Mouse (Mus musculus): Measurements from ENCODE around the gene Fcgbp.
A peak's percentile ranks its signal among the peaks of the same experiment; 100 is the strongest.

The Fcgbp gene

GRCm38 (mm10) chr7:28070531-28071298 is at the start of gene Fcgbp:
Gene Fcgbp (plus strand): TSS chr7:28071236.
- DNase-seq (ENCODE audit: low spot score in 2 of 2) = no peak

GRCm38 (mm10) chr7:28044524-28044923 is 26.5 kb upstream of the Fcgbp start:
- no peak for DNase-seq (ENCODE audit: low spot score in 2 of 2)

DNA sequence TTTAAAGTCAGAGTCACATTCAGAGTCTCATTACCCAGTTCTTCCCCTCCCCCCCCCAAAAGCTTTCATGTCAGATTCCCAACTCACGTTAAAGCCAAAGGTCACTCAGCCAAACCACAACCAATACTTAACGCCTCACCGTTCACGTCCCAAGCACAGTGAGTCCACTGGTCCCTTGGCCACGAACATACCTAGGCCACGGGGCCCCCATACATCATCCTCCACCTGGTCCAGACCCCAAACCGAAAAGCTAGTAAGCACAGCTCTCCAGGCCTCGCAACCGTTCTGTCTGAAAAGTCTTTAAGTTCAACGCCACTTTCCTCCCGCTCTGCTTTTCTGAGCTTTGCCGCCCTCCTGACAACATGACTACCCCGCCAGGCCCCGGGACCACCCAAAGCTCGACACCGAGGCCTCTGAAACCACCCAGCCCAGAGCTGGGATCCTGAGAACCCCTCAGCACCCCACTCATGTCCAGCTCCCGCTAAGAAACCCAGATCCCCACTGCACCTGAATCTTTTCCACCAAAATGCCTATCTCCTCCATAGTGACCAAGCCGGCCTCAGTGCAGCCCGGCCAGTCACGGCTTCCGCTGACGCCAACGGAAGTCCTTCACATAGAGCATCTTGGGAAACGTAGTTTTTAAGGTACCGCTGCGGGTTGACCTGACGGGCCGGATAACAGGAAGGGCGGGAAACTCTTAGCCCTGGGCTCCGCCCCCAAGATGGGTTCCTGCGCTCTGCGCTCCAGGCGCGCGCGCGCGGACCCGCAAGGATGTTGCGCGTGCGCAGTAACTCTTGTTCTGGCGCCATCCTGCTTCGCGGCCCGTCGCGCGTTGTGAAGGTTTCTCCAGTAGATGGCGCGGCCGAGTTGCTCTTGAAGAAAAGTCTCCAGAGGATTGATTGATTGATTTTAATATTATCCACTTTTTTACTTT is 21.3 kb upstream of the Fcgbp start, which contains the start of gene Psmc4:
Gene Psmc4 (minus strand): TSS at position 626 of the 934 bp plus-strand sequence.
- DNase-seq (ENCODE audit: low spot score in 2 of 2) = peak; percentile 97

DNA sequence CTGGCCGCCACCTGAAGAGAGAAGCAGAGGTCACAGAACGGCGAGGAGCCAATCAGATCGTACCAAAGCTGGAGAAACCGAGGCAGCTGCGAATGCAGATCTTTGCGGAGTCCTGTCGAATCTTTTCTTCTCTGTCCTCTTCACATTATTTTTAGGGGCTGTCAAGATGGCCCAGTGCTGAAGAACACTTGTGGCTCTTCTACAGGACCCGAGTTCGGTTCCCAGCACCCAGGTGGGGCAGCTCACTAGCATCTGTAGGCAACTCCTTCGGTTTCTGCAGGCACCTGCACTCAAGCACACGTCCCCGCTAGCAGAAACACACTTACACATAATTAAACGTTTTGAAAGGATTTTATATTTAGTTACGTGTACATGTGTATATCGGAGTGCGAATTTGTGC is 20.5 kb upstream of the Fcgbp start:
- DNase-seq (ENCODE audit: low spot score in 2 of 2) = no peak

DNA sequence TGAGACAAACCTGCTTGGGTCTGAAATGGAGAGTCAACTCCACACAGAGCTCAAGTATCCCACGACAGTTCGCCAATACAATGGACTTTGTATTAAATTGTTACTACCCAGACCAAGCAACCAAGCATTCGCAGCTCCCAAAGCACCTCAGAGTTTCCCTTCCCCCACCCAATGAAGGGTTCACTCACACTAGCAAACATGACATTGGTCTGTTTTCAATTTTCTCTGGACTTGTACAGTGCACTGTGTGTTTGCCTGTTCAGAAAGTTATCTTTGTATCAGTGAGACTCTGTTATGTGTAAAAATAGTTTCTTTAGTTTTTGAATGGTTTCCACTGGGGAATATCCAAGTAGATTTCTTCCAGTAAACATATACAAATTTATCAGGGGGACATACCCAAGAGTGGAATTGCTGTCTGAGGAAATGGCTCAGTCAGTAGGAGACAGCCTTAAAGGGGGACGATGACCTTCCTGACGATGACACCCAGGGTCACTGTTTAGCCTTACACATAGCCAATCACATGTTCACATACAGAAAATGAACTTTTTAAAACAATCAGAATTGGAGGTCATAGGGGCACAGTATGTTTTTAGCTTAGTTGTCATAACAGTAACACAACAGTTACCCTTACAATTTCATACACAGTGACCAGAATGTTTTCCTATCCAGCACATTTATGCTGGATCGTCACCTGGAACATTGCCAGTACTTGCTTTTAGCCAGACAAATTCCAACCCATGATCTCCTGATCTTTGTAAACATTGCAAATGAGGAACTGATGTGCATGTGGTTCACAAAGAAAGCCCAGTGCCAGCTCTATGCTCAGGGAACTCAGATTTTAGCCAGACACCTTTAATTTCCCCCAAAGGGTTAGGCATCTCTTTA is 17.7 kb upstream of the Fcgbp start:
- DNase-seq (ENCODE audit: low spot score in 2 of 2) = no peak

DNA sequence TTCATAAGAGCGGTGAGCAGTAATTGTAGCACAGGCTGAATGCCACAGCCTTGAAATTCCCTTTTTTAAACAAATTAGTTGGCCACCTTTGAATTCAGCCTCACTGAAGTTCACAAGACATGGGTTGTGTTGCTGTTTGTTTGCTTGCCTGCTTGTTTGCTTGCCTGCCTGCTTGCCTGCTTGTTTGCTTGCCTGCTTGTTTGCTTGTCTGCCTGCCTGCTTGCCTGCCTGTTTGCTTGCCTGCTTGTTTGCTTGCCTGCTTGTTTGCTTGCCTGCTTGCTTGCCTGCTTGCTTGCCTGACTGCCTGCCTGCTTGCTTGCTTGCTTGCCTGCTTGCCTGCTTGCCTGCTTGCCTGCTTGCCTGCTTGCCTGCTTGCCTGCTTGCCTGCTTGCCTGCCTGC is 11.1 kb upstream of the Fcgbp start:
- no peak for DNase-seq (ENCODE audit: low spot score in 2 of 2)

GRCm38 (mm10) chr7:28068661-28069060 is 2.4 kb upstream of the Fcgbp start:
- DNase-seq (ENCODE audit: low spot score in 2 of 2) = no peak

GRCm38 (mm10) chr7:28069546-28070172 is 1.4 kb upstream of the Fcgbp start:
- no peak for DNase-seq (ENCODE audit: low spot score in 2 of 2)

- no peak for DNase-seq (ENCODE audit: low spot score in 2 of 2)
Observed at GRCm38 (mm10) chr7:28084215-28084614, 13.2 kb downstream of the Fcgbp start.

GRCm38 (mm10) chr7:28086236-28086635 is 15.2 kb downstream of the Fcgbp start:
- DNase-seq (ENCODE audit: low spot score in 2 of 2) = no peak

DNA sequence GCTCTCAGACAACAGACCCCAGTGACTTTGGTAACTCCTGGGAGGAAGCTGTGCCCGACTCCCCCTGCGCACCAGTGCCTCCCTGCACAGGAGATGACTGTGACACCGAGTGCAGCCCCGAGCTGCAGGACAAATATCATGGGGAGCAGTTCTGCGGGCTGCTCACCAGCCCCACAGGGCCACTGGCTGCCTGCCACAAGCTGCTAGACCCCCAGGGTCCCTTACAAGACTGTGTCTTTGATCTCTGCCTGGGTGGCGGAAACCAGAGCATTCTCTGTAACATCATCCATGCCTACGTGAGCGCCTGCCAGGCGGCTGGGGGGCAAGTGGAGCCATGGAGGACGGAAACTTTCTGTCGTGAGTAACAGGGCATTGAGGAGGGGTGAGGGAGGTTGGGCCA is 22.5 kb downstream of the Fcgbp start:
- no peak for DNase-seq (ENCODE audit: low spot score in 2 of 2)

DNA sequence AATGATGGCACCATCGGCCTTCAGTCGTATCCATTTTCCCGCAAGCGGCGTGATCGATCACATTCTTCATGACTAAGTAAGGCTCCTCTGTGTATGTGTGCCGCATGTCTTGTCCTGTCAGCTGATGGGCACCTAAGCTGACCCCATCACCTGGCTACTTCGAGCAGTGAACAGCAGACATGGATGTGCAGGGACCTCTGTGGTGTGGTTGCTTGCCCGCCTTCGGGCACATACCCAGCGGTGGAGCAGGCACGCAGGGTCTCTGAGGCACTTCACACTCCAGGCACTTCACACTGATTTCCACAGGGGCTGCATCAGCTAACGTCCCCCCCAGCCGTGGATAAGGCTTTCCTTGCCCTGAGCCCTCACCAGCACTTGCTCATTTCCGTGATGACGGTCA is 28.1 kb downstream of the Fcgbp start:
- DNase-seq (ENCODE audit: low spot score in 2 of 2) = no peak

DNA sequence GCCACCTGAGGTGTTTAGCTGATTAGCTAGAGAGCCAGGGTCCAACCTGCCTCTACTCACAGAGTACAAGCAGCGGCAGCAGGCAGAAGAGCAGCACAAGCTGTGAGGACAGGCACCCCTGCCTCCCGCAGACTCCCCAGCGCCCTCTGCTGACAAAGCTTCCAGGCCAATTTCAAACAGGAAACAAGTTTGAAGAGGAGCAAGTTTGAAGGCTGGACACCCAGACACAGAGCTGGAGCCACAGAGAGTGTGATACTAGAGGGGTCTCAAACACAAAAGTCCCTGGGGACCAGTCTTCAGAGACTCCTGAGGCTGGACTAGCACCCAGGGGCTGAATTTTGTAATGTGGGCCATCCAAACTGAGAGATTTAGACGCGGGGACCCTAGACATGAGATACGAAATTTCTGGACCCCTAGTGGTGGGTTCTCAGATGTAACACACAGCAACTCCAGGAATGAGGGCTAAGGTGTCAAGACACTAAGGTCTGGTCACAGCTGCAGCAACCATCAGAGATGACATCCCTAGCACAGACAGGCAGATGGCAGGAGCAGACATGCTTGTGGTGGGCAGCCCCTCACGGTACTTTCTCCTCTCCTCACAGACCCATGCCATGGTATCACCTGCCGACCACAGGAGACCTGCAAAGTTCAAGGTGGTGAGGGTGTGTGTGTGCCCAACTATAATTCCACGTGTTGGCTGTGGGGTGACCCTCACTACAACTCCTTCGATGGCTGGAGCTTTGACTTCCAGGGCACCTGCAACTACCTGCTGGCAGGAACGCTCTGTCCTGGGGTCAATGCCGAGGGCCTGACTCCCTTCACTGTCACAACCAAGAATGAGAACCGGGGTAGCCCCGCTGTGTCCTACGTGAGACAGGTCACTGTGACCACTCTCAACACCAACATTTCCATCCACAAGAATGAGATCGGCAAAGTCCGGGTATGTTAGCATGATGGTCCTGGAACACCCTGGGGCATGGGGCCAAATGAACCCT is 29.9 kb downstream of the Fcgbp start:
- peak in 1 of 2 experiments; percentile 40 for DNase-seq (ENCODE audit: low spot score in 2 of 2)

- DNase-seq (ENCODE audit: low spot score in 2 of 2) = peak in 1 of 2 experiments; percentile 41
Observed at GRCm38 (mm10) chr7:28102936-28103335, 31.9 kb downstream of the Fcgbp start.

- peak in 1 of 2 experiments; percentile 44 for DNase-seq (ENCODE audit: low spot score in 2 of 2)
Observed at GRCm38 (mm10) chr7:28104670-28105069, 33.6 kb downstream of the Fcgbp start.

GRCm38 (mm10) chr7:28106241-28106640 is 35.2 kb downstream of the Fcgbp start:
- DNase-seq (ENCODE audit: low spot score in 2 of 2) = no peak

DNA sequence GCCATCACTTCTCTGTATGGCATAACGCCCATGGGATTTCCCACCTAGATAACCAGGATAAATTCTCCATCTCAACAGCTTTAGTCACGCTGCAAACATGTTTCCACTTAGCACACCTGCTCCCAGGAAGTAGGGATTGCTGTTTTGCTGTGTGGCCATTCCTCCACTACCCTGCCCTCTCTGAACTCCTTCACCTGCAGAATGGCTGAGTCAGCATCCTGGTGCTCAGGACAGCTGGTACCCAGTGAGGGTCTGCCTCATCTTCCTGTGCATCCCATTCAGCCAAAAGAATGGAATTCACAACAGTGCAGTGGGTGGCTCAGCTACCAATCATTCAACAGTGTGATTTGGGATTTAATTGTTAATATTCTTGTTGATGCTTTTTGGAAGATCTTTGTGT is 43.6 kb downstream of the Fcgbp start:
- DNase-seq (ENCODE audit: low spot score in 2 of 2) = no peak

DNA sequence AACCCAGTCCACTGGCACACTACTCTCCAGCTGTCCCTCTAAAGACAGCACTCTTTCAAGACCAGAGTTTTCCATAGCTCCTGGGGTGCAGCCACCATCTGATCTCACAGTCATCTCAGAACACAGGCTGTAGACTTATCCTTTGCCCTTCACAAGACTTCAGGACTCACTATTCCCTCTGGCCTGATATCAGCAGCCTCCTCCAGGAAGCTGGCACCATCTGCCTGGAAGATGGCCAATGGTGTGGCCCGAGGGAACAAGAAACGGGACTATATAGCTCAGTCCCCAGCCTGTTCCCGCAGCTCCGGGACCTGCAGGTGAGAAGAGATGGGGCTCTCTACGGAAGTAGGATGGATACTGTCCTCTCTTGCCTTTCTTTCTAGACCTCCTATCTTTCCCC is 58.1 kb downstream of the Fcgbp start, which contains the start of gene 9530053A07Rik:
Gene 9530053A07Rik (plus strand): TSS at position 301 of the 400 bp plus-strand sequence.
- DNase-seq (ENCODE audit: low spot score in 2 of 2) = no peak

DNA sequence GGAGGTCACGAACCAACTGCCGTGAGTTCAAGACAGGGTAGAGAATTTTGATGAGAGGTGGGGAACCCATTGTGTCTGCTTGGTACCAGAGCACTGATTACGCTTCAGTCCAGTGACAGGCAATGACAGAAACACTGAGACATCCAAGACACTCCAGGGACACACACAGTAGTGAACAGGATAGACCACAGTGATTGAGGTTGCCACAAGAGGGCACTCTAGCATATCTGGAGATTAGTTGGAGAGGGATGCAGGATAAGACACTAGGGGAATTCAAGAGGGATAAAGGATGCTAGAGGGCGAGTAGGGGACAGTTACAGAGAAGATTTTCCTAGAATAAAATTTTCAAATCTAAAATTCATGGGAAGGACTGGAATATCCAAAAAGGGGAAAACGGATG is 66.6 kb downstream of the Fcgbp start:
- peak in 1 of 2 experiments; percentile 61 for DNase-seq (ENCODE audit: low spot score in 2 of 2)

DNA sequence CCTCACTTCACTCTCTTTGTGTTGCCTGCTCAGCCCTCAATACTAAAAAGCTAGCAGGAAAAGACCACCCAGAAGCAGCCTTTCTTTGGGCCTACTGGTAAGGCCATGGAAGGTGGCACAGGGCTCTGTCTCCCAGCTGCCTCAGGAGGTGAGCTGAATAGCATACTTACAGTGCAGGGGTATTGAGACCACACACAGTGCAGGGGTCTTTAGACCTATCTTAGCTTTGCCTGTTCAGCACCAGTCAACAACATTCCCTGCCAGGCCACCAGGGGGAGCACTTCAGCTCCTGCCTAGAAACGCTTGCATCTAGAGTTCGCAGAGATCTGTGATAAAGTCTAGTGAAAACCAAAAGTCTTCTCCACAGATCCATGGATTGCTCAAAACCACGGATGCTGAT is 77.2 kb downstream of the Fcgbp start:
- peak; percentile 54 to 71 for DNase-seq (ENCODE audit: low spot score in 2 of 2)
